Mouse (Mus musculus) neural tube, embryonic 15.5 days (tissue): ENCODE measurements around the gene Rhcg. TPM values are rescaled to one million over a fixed set of nuclear protein-coding genes. Genes with fewer than 3 reads are reported as not detected.
A peak's percentile ranks its signal among the peaks of the same experiment; 100 is the strongest.

Experiments
- ATAC-seq: fragments of 200-750 bp; cut with Nextera tagmentation; 2 replicates; pipeline ENCODE4 v1.8.0; 2017; ENCODE audit warnings: mild to moderate bottlenecking, moderate TSS enrichment, moderate library complexity; ENCODE audit not compliant: low FRiP score
- H3K27ac ChIP-seq: fragments of 300-500 bp; sonication (generic); replicated peaks from 2 replicates; pipeline ENCODE4 v1.5.1; 2015; ENCODE audit warnings: mild to moderate bottlenecking, inconsistent platforms
- H3K27me3 ChIP-seq: fragments of 300-500 bp; sonication (generic); replicated peaks from 2 replicates; pipeline ENCODE4 v1.6.1; 2015; ENCODE audit warnings: inconsistent platforms
- H3K36me3 ChIP-seq: fragments of 300-500 bp; sonication (generic); 2 replicates; pipeline ENCODE4 v1.6.1; 2015; ENCODE audit warnings: inconsistent platforms
- H3K4me1 ChIP-seq: fragments of 300-500 bp; sonication (generic); 2 replicates; pipeline ENCODE4 v1.6.1; 2015; ENCODE audit warnings: inconsistent platforms
- H3K4me2 ChIP-seq: fragments of 300-500 bp; sonication (generic); 2 replicates; pipeline ENCODE4 v1.6.1; 2015; ENCODE audit warnings: inconsistent platforms, mild to moderate bottlenecking, moderate library complexity
- H3K4me3 ChIP-seq: fragments of 300-500 bp; sonication (generic); replicated peaks from 2 replicates; pipeline ENCODE4 v1.5.1; 2015; ENCODE audit warnings: mild to moderate bottlenecking, inconsistent platforms
- H3K9ac ChIP-seq: fragments of 300-500 bp; sonication (generic); replicated peaks from 2 replicates; pipeline ENCODE4 v1.6.1; 2015; ENCODE audit warnings: mild to moderate bottlenecking, inconsistent platforms
- H3K9me3 ChIP-seq: fragments of 300-500 bp; sonication (generic); replicated peaks from 2 replicates; pipeline ENCODE4 v1.6.1; 2016; ENCODE audit warnings: inconsistent platforms
- WGBS: fragments of 180-500 bp; shearing (Covaris S2); methylation state at CpG from one replicate; pipeline ENCODE4 v1.1.7; 2015; ENCODE audit warnings: mixed read lengths; 5-methylcytosine and 5-hydroxymethylcytosine counted together
- polyA plus RNA-seq: library from polyadenylated mRNA; unstranded; fragments of >200 nt; fragmentation: Nextera tagmentation; extraction: Ambion mirVana; gene quantifications from 2 replicates; pipeline ENCODE4 v1.2.1, GENCODE M21; 2015

The Rhcg gene
- polyA plus RNA-seq, 1 experiment from 2014 or later = 6.5 TPM

DNA sequence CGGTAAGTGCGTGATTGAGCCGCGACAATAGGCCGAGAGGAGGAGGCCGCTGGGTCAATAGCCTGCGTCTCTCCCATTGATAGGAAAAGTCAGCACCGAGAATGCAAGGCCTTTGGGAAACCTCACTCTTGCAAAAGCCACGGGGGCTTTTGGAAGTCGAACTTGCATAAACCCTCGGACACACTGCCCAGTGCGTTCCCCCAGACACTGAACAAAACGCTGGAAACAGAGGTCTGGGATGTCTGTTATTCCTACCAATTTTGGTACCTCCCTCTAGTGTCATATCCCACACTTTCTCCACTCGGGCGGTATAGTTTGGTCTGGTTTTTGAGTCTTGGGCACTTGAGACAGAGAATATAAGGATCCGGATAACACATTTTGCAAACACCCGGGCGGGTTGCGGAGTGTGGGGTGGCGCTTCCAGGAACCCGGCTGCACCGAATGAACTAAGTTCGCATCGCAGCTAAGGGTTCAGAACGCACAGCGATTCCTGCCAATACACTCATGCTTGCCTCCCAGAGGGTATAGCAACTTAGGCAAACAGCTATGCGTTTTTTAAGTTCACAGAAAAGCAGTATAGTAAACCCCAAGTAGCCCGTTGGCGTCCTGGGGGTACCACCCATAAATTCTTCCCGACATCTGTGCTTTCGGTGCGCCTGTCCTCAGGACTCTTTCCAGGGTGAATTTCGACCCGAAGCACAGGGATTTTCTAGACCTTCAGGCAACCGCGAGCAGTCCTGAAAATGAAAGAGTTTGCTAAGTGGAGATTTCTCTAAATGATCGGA is 73.0 kb downstream of the Rhcg start:
- Histone ChIP-seq H3K27ac (peak overlapping the region; percentile 80), H3K4me1 (peaks cover 39% of the 10 kb centered on the region), H3K27me3 (peaks cover 21% of the 10 kb centered on the region; the same call in 1 of the 2 replicates), H3K9ac (peak overlapping the region; percentile 45; the same call in 1 of the 2 replicates), H3K4me3 (peak overlapping the region; percentile 30), H3K9me3 (no peaks in the 10 kb centered on the region), H3K36me3 (no peaks in the 10 kb centered on the region), H3K4me2 (peak overlapping the region; percentile 63)
- no peak for ATAC-seq
- WGBS = 7% methylated on average over 37 of the region's 37 CpGs

Other genes with a start within 250 kb of the Rhcg start
- 17.0 and 20.6 TPM in 2 replicates for gene Rlbp1, start 230.6 kb downstream of the Rhcg start, polyA plus RNA-seq
- 1.6 and 3.9 TPM in 2 replicates for gene Fanci, start 225.7 kb downstream of the Rhcg start, polyA plus RNA-seq
- gene Polg, start 151.3 kb downstream of the Rhcg start, polyA plus RNA-seq = 24.2 and 25.0 TPM in 2 replicates
- gene Ticrr, start 42.5 kb upstream of the Rhcg start, polyA plus RNA-seq = 1.4 and 3.2 TPM in 2 replicates
- gene Kif7, start 98.1 kb upstream of the Rhcg start, polyA plus RNA-seq = 1.6 and 1.9 TPM in 2 replicates
- gene Plin1, start 115.2 kb upstream of the Rhcg start, polyA plus RNA-seq = 0.05 TPM in 1 of 2 replicates, not detected in the other
- gene Pex11a, start 125.5 kb upstream of the Rhcg start, polyA plus RNA-seq = 11.7 and 12.7 TPM in 2 replicates
- gene Wdr93, start 125.5 kb upstream of the Rhcg start, polyA plus RNA-seq = 0.19 and 0.34 TPM in 2 replicates
- gene Mesp1, start 176.1 kb upstream of the Rhcg start, polyA plus RNA-seq = not detected in 2 replicates
- gene Mesp2, start 193.1 kb upstream of the Rhcg start, polyA plus RNA-seq = 1.2 and 1.6 TPM in 2 replicates
- 6.2 and 10.4 TPM in 2 replicates for gene Anpep, start 243.4 kb upstream of the Rhcg start, polyA plus RNA-seq